Mouse (Mus musculus) heart, embryonic 13.5 days (tissue): ENCODE results near the gene Sco1. TPM values are rescaled to one million over a fixed set of nuclear protein-coding genes. Genes with fewer than 3 reads are reported as not detected.

Experiments used
- ATAC-seq: fragments of 200-750 bp; cut with Nextera tagmentation; 2 replicates; pipeline ENCODE4 v1.8.0; 2017; ENCODE audit warnings: moderate TSS enrichment; ENCODE audit not compliant: insufficient number of reproducible peaks, low FRiP score, low TSS enrichment; ENCODE audit errors: extremely low read depth
- H3K27ac ChIP-seq: fragments of 300-500 bp; sonication (generic); replicated peaks from 2 replicates; pipeline ENCODE4 v1.5.1; 2015; ENCODE audit warnings: moderate library complexity, mild to moderate bottlenecking, inconsistent platforms
- H3K27me3 ChIP-seq: fragments of 300-500 bp; sonication (generic); replicated peaks from 2 replicates; pipeline ENCODE4 v1.6.1; 2015; ENCODE audit warnings: mild to moderate bottlenecking, inconsistent platforms
- H3K36me3 ChIP-seq: fragments of 300-500 bp; sonication (generic); 2 replicates; pipeline ENCODE4 v1.6.1; 2015; ENCODE audit warnings: mild to moderate bottlenecking, inconsistent platforms
- H3K4me1 ChIP-seq: fragments of 300-500 bp; sonication (generic); 2 replicates; pipeline ENCODE4 v1.6.1; 2015; ENCODE audit warnings: inconsistent platforms
- H3K4me2 ChIP-seq: fragments of 300-500 bp; sonication (generic); 2 replicates; pipeline ENCODE4 v1.6.1; 2015; ENCODE audit warnings: inconsistent platforms, mild to moderate bottlenecking, moderate library complexity
- H3K4me3 ChIP-seq: fragments of 300-500 bp; sonication (generic); 2 replicates; pipeline ENCODE4 v1.5.1; 2015; ENCODE audit warnings: moderate library complexity, mild to moderate bottlenecking, inconsistent platforms
- H3K9ac ChIP-seq: fragments of 300-500 bp; sonication (generic); 2 replicates; pipeline ENCODE4 v1.6.1; 2015; ENCODE audit warnings: inconsistent platforms, mild to moderate bottlenecking, moderate library complexity
- H3K9me3 ChIP-seq: fragments of 300-500 bp; sonication (generic); 2 replicates; pipeline ENCODE4 v1.6.1; 2016; ENCODE audit warnings: inconsistent platforms
- WGBS: fragments of 180-500 bp; shearing (Covaris S2); methylation state at CpG from one replicate; pipeline ENCODE4 v1.1.7; 2015; ENCODE audit warnings: mixed read lengths; 5-methylcytosine and 5-hydroxymethylcytosine counted together
- polyA plus RNA-seq: library from polyadenylated mRNA; unstranded; fragments of >200 nt; fragmentation: Nextera tagmentation; extraction: Ambion mirVana; gene quantifications from 2 replicates; pipeline ENCODE4 v1.2.1, GENCODE M21; 2015

Sco1 gene
- polyA plus RNA-seq, 1 experiment from 2014 or later, result 18.8 TPM

DNA sequence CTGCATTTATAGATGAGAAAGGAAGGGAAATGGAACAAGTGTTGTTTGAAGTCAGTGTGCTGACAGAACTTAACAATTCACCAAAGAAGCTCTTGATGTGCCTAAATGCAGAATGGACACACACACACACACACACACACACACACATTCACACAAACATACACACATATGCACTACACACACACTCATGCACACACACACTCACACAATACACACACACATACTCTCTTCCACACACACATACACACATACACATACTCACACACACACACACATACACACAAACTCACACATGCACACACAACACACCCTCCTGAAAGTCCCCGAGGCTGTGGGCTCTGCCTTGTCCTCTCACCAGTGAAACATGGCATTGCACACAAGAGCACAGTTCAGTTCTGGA is 51.8 kb downstream of the Sco1 start:
- Histone ChIP-seq H3K4me2 (no peak overlapping the region), H3K4me1 (peaks cover 27% of the 10 kb centered on the region), H3K9me3 (no peaks in the 10 kb centered on the region), H3K36me3 (no peaks in the 10 kb centered on the region), H3K9ac (peak overlapping the region; percentile 64), H3K27me3 (peaks cover 9% of the 10 kb centered on the region), H3K27ac (peak overlapping the region; percentile 73), H3K4me3 (no peak overlapping the region)
- 51% methylated on average over 1 of the region's 1 CpGs for WGBS
- ATAC-seq, result no peak

DNA sequence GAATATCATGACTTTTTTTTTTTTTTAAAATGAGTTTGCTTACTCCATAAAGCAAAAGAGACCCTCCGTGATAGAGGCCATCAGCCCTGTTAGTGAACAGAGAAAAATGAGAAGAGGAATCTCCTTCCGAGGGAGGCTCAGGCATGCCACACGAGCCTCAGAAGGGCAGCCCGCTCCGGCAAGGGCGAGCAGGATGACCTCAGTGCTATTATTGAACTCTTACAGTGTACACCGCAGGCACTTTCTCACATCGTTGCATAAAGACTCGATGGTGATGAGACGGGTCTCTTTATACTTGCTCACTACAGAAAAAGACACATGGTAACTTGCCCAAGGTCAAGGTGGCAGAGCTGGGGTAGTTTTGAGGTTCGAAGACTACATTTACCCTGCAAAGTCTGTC is 52.2 kb downstream of the Sco1 start:
- no peaks in the 10 kb centered on the region for H3K36me3 ChIP-seq
- 35% methylated on average over 11 of the region's 11 CpGs for WGBS
- H3K27ac ChIP-seq, result peak overlapping the region; percentile 73
- peak; percentile 62; the same call in 1 of the 2 replicates for ATAC-seq
- H3K4me3 ChIP-seq, result no peak overlapping the region
- H3K4me1 ChIP-seq, result peaks cover 27% of the 10 kb centered on the region
- H3K4me2 ChIP-seq, result 0 out of 2 replicates have a peak overlapping the region, but pooled peaks have one; percentile 16
- H3K27me3 ChIP-seq, result peaks cover 4% of the 10 kb centered on the region; the same call in 1 of the 2 replicates
- H3K9me3 ChIP-seq, result no peaks in the 10 kb centered on the region
- peak overlapping the region; percentile 64 for H3K9ac ChIP-seq

DNA sequence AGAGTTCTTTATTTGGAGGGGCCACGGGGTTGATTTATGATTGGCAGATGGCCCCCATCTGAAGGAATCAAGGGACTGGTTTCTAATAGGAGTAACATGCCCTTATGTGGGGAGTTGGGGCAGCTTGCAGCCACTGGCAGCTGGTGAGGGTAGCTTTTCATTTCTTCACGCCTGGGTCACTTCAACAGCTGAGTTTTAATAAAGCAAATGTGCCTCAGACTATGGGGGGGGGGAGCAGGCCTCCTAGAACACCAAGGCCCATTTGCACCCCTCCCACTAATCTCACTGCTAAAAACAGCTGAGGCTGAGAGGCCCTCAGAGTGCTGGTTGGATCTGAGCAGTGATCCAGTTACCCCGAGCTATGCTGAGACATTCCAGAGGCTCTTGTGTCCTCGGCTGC is 53.2 kb downstream of the Sco1 start:
- H3K9ac ChIP-seq, result no peak overlapping the region
- WGBS, result 36% methylated on average over 4 of the region's 4 CpGs
- no peaks in the 10 kb centered on the region for H3K9me3 ChIP-seq
- no peak overlapping the region for H3K4me3 ChIP-seq
- no peak overlapping the region for H3K27ac ChIP-seq
- no peaks in the 10 kb centered on the region for H3K27me3 ChIP-seq
- H3K4me2 ChIP-seq, result no peak overlapping the region
- peaks cover 27% of the 10 kb centered on the region for H3K4me1 ChIP-seq
- ATAC-seq, result no peak
- H3K36me3 ChIP-seq, result no peaks in the 10 kb centered on the region

DNA sequence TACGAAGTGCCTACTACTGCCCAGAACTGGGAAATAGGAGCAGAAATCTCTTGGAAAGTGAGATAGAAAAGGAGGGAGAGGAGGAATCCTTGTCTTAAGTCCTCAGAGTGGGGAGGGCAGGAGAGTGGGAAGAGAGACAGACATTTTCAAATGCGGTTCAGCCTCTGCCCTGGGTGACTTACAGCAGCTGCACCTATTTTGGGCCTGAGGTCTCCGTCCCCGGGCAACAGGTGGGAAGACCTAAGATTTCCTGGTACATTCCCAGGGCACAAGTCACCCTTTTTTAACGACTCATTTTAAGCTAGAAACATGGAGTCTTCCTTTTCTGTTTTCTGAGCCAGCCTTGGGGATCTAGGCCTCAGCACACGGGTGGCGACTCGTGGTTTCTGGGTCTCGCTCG is 54.5 kb downstream of the Sco1 start:
- H3K36me3 ChIP-seq, result no peaks in the 10 kb centered on the region
- peaks cover 3% of the 10 kb centered on the region; the same call in 1 of the 2 replicates for H3K27me3 ChIP-seq
- no peak overlapping the region for H3K27ac ChIP-seq
- peaks cover 27% of the 10 kb centered on the region for H3K4me1 ChIP-seq
- no peak overlapping the region for H3K9ac ChIP-seq
- no peak for ATAC-seq
- no peak overlapping the region for H3K4me3 ChIP-seq
- H3K9me3 ChIP-seq, result no peaks in the 10 kb centered on the region
- H3K4me2 ChIP-seq, result no peak overlapping the region
- WGBS, result 82% methylated on average over 10 of the region's 10 CpGs

DNA sequence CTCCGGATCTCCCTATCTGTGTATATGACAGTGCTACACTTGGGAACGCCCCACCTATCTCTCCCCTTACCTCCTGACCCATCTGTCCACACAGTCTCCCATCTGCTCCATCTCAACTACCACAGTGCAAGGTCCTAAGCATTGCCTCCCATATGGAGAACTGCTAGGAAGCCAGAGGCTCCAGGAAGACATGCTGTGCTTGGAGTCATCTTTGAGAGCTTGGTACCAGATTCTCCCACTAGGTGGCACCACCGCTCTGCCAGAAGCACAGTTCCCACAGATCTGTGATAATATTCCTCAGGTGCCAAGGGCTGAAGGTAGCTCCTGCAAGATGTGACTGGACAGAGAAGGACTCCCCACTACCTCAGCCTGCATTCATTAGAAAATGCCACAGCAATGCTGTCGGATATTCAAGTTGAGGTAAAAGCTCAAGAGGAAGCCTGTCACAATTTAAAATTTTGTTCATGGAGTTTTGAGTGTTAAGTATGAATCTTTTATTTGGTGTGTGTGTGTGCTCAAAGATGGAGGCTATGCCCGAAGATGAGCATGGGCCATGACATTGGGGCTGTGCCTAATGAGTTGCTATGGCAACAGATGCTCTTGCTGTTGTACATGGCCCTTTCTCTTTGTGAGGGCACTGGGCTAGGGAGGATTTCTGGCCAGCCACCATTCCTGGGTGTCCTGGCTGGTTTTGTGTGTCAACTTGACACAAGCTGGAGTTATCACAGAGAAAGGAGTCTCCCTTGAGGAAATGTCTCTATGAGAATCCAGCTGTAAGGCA is 57.9 kb downstream of the Sco1 start:
- Histone ChIP-seq H3K36me3 (no peaks in the 10 kb centered on the region), H3K9me3 (no peaks in the 10 kb centered on the region), H3K9ac (no peak overlapping the region), H3K27me3 (peaks cover 6% of the 10 kb centered on the region; the same call in 1 of the 2 replicates), H3K4me3 (no peak overlapping the region), H3K4me2 (no peak overlapping the region), H3K27ac (no peak overlapping the region), H3K4me1 (peaks cover 14% of the 10 kb centered on the region; the same call in 1 of the 2 replicates)
- 28% methylated on average over 5 of the region's 5 CpGs for WGBS
- ATAC-seq, result no peak

DNA sequence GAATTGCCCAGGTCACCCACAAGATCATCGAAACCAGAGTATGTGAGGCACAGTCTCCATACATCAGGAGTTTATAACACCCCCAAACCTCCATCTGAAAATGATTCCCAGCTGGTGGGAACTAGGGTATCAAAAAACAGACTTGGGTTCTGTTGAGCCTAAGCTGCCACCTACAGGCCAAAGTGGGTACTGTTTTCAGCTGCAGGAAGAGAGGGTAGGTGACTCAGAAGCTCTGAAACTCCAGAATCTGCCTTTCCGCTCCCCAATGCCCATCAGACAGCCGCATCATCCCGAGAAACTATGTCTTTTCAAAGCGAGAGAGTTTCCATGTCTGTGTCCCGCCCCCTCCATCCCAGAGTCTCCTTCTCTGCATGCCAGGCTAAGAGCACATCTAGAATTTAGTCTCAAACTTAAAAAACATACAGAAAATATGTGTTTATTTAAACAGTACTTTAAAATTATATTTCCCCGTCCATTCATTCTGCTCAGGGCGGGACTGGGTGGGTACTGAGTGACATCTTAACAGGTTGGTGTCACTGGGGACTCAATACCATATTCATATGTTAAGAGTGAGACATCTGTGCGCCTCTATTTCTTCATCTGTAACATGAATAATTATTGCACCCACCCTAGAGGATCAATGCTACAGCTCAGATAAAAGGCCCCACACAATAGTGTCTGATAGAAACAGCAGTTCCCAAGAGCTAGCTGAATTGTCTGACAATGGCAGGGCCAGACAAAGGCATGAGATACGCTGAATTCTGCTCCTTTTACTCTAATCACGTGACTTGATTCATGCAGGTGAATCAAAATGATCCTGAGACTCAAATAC is 59.8 kb downstream of the Sco1 start:
- Histone ChIP-seq H3K27me3 (peaks cover 6% of the 10 kb centered on the region; the same call in 1 of the 2 replicates), H3K27ac (no peak overlapping the region), H3K4me3 (no peak overlapping the region), H3K9ac (no peak overlapping the region), H3K36me3 (no peaks in the 10 kb centered on the region), H3K9me3 (no peaks in the 10 kb centered on the region), H3K4me2 (no peak overlapping the region), H3K4me1 (no peaks in the 10 kb centered on the region)
- 24% methylated on average over 11 of the region's 11 CpGs for WGBS
- no peak for ATAC-seq

DNA sequence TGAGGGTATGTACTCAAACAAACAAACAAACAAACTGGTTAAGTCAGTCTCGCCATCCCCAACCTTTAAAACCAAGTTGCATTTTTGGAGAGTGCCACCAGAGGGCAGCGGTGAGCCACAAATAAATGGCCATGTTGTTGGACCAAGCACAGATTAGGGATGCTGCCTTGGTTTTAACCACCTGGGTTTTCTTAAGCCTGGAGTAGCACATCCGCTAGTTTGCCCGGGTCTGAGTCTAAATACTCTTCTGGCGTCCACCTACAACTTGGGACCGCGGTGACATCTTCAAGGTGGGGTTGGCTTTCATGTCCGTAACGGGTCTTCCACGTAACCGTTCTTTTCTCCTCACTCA is 60.4 kb downstream of the Sco1 start:
- Histone ChIP-seq H3K4me2 (no peak overlapping the region), H3K9me3 (no peaks in the 10 kb centered on the region), H3K36me3 (no peaks in the 10 kb centered on the region), H3K9ac (no peak overlapping the region), H3K4me3 (no peak overlapping the region), H3K27me3 (peaks cover 6% of the 10 kb centered on the region; the same call in 1 of the 2 replicates), H3K27ac (no peak overlapping the region), H3K4me1 (no peaks in the 10 kb centered on the region)
- 40% methylated on average over 11 of the region's 11 CpGs for WGBS
- ATAC-seq, result no peak

DNA sequence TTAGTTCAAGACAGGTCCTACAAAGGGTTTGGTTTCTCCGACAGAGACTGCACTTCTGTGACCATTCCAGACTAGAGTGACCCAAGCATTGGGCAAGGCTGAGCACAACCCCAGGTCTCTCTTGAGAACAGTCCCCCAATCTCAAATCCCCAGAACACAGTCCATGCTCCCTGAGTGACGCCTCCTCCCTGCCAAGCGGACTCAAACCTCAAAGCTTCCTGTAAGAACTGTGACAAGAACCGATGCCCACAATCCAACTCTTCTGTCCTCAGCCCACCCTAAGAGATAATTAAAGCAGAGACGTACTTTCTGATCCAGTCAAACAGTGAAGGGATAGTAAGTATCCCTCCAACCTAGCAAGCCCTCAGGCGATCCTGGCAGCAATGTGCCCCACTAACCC is 60.9 kb downstream of the Sco1 start:
- ATAC-seq, result no peak
- 82% methylated on average over 6 of the region's 6 CpGs for WGBS

DNA sequence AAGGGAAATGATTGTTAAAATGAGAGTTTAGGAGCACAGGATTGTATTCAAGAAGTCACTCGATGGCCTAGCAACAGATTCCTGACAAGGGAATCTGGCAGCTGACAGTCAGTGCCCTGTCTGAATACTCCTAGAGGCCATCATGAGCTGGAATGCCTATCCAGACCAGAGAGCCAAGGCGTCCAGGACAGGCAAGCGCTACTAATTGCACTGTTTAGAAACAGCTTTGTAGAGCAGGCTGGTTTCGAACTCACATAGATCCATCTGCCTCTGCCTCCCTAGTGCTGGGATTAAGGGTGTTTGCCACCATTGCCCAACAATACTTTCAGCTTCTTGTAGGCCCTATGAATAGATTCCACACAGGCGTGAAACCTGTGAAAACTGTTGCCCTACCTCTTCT is 61.8 kb downstream of the Sco1 start:
- Histone ChIP-seq H3K9me3 (no peaks in the 10 kb centered on the region), H3K4me3 (no peak overlapping the region), H3K27ac (no peak overlapping the region), H3K4me2 (no peak overlapping the region), H3K9ac (no peak overlapping the region), H3K27me3 (peaks cover 6% of the 10 kb centered on the region; the same call in 1 of the 2 replicates), H3K4me1 (no peaks in the 10 kb centered on the region), H3K36me3 (no peaks in the 10 kb centered on the region)
- WGBS, result 82% methylated on average over 5 of the region's 5 CpGs
- ATAC-seq, result no peak

More for the DNA sequence above, 60.9 kb downstream of the Sco1 start:
- Histone ChIP-seq H3K4me2 (no peak overlapping the region), H3K27me3 (peaks cover 6% of the 10 kb centered on the region; the same call in 1 of the 2 replicates), H3K4me3 (no peak overlapping the region), H3K27ac (no peak overlapping the region), H3K9ac (no peak overlapping the region), H3K9me3 (no peaks in the 10 kb centered on the region), H3K4me1 (no peaks in the 10 kb centered on the region), H3K36me3 (no peaks in the 10 kb centered on the region)

DNA sequence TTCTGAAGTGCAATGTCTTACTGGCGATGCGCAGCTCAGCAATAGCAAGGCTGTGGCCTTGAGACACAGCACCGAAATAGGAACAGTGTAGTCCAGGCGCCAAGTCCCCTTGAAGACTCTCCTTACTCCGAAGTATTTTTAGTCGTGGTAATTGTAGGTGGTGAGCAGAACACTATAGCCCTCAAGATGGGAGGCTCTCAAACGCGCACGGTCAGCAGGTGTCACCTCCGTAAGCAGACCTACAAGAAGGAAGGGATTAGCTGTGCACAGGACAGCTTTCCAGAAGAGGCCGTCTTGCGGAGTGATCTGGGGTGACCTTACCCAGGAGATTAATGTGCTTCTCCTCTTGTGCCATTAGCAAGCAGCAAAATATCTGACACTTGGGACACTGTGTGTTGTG is 62.4 kb downstream of the Sco1 start:
- WGBS, result 70% methylated on average over 12 of the region's 12 CpGs

More for the DNA sequence above, 62.4 kb downstream of the Sco1 start:
- Histone ChIP-seq H3K4me3 (no peak overlapping the region), H3K4me1 (no peaks in the 10 kb centered on the region), H3K27me3 (peaks cover 6% of the 10 kb centered on the region; the same call in 1 of the 2 replicates), H3K9me3 (no peaks in the 10 kb centered on the region), H3K9ac (no peak overlapping the region), H3K4me2 (no peak overlapping the region), H3K27ac (no peak overlapping the region), H3K36me3 (no peaks in the 10 kb centered on the region)
- ATAC-seq, result no peak
